Mouse (Mus musculus) intestine, embryonic 16.5 days (tissue): ENCODE measurements at regions not wholly inside any gene's neighbourhood (a gene's known extent, or its start where the extent isn't known, plus 50 kb on each side); places are given as distances from the start of the nearest gene placed in this dataset.

Experiments
- ATAC-seq: fragments of 200-750 bp; cut with Nextera tagmentation; 2 replicates; pipeline ENCODE4 v1.8.0; 2017; ENCODE audit warnings: moderate TSS enrichment, moderate library complexity
- H3K27ac ChIP-seq: fragments of 300-500 bp; sonication (generic); 2 replicates; pipeline ENCODE4 v1.5.1; 2014; ENCODE audit warnings: mild to moderate bottlenecking, low read length
- H3K27me3 ChIP-seq: fragments of 300-500 bp; sonication (generic); replicated peaks from 2 replicates; pipeline ENCODE4 v1.6.1; 2014; ENCODE audit warnings: low read length, control low read depth, mixed read lengths; ENCODE audit not compliant: control insufficient read depth, insufficient read depth
- H3K36me3 ChIP-seq: fragments of 300-500 bp; sonication (generic); 2 replicates; pipeline ENCODE4 v1.6.1; 2014; ENCODE audit warnings: low read length, control low read depth; ENCODE audit not compliant: control insufficient read depth, insufficient read depth
- H3K4me1 ChIP-seq: fragments of 300-500 bp; sonication (generic); 2 replicates; pipeline ENCODE4 v1.6.1; 2014; ENCODE audit warnings: low read length, control low read depth, mixed read lengths; ENCODE audit not compliant: control insufficient read depth, insufficient read depth
- H3K4me2 ChIP-seq: fragments of 300-500 bp; sonication (generic); 2 replicates; pipeline ENCODE4 v1.6.1; 2014; ENCODE audit warnings: low read depth, low read length, control low read depth
- H3K4me3 ChIP-seq: fragments of 300-500 bp; sonication (generic); 2 replicates; pipeline ENCODE4 v1.5.1; 2014; ENCODE audit warnings: mild to moderate bottlenecking, low read length
- H3K9ac ChIP-seq: fragments of 300-500 bp; sonication (generic); 2 replicates; pipeline ENCODE4 v1.6.1; 2014; ENCODE audit warnings: low read depth, low read length
- H3K9me3 ChIP-seq: fragments of 300-500 bp; sonication (generic); 2 replicates; pipeline ENCODE4 v1.6.1; 2016; ENCODE audit warnings: low read length, control low read depth; ENCODE audit not compliant: control insufficient read depth
- WGBS: fragments of 180-500 bp; shearing (Covaris S2); extraction: QIAGEN DNeasy Blood & Tissue Kit; methylation state at CpG from one replicate; pipeline ENCODE4 v1.1.7; 2014; 5-methylcytosine and 5-hydroxymethylcytosine counted together

GRCm38 (mm10) chr13:118193951-118194696 lies 192.3 kb upstream of the B430218F22Rik start:
- peak; percentile 99 for ATAC-seq
- Histone ChIP-seq H3K4me3 (no peak overlapping the region), H3K27me3 (no peaks in the 10 kb centered on the region), H3K4me2 (no peak overlapping the region), H3K27ac (peak overlapping the region; percentile 77), H3K9me3 (no peaks in the 10 kb centered on the region), H3K9ac (no peak overlapping the region), H3K4me1 (no peaks in the 10 kb centered on the region), H3K36me3 (no peaks in the 10 kb centered on the region)
- 41% methylated on average over 4 of the region's 4 CpGs for WGBS

GRCm38 (mm10) chr13:118208146-118208545 lies 178.3 kb upstream of the B430218F22Rik start:
- Histone ChIP-seq H3K36me3 (no peaks in the 10 kb centered on the region), H3K9me3 (no peaks in the 10 kb centered on the region), H3K4me1 (no peaks in the 10 kb centered on the region), H3K9ac (no peak overlapping the region), H3K27me3 (no peaks in the 10 kb centered on the region), H3K4me3 (no peak overlapping the region), H3K27ac (no peak overlapping the region), H3K4me2 (no peak overlapping the region)
- no peak for ATAC-seq

- H3K36me3 ChIP-seq = no peaks in the 10 kb centered on the region
- whole genome bisulfite sequencing = 30% methylated on average over 3 of the region's 3 CpGs
- H3K9me3 ChIP-seq = no peaks in the 10 kb centered on the region
- no peak overlapping the region for H3K9ac ChIP-seq
- no peak overlapping the region for H3K4me2 ChIP-seq
- ATAC-seq = no peak
- H3K27ac ChIP-seq = no peak overlapping the region
- no peaks in the 10 kb centered on the region for H3K27me3 ChIP-seq
- H3K4me1 ChIP-seq = no peaks in the 10 kb centered on the region
- no peak overlapping the region for H3K4me3 ChIP-seq
Measured at GRCm38 (mm10) chr13:118227354-118227753, 159.1 kb upstream of the B430218F22Rik start.

GRCm38 (mm10) chr13:118237968-118238367 lies 148.5 kb upstream of the B430218F22Rik start:
- H3K36me3 ChIP-seq = no peaks in the 10 kb centered on the region
- no peak overlapping the region for H3K27ac ChIP-seq
- H3K4me2 ChIP-seq = no peak overlapping the region
- H3K4me3 ChIP-seq = no peak overlapping the region
- no peak overlapping the region for H3K9ac ChIP-seq
- H3K4me1 ChIP-seq = no peaks in the 10 kb centered on the region
- no peaks in the 10 kb centered on the region for H3K27me3 ChIP-seq
- no peaks in the 10 kb centered on the region for H3K9me3 ChIP-seq
- WGBS = 88% methylated on average over 1 of the region's 1 CpGs
- ATAC-seq = no peak

DNA sequence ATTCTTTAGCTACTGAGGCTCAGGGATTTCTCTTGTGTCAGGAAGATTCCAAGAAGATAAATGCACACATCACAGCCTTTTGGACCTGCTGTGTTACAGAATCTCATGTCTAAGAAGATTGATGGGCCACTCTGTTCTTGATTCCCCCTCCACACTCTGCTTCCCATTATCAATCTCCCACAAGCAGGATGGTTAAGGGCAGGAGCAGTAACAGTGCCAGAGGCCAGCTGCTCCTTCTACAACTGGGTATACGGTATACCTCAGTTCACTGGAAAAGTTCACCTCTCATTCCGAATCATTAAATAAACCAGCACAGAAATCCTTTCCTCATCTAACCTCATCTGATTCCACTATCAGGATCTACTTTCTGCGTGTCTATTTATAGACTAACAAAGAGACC lies 141.8 kb upstream of the B430218F22Rik start:
- Histone ChIP-seq H3K9ac (no peak overlapping the region), H3K36me3 (no peaks in the 10 kb centered on the region), H3K27ac (no peak overlapping the region), H3K4me3 (no peak overlapping the region), H3K4me1 (no peaks in the 10 kb centered on the region), H3K4me2 (no peak overlapping the region), H3K9me3 (no peaks in the 10 kb centered on the region), H3K27me3 (no peaks in the 10 kb centered on the region)
- 82% methylated on average over 3 of the region's 3 CpGs for WGBS
- no peak for ATAC-seq

DNA sequence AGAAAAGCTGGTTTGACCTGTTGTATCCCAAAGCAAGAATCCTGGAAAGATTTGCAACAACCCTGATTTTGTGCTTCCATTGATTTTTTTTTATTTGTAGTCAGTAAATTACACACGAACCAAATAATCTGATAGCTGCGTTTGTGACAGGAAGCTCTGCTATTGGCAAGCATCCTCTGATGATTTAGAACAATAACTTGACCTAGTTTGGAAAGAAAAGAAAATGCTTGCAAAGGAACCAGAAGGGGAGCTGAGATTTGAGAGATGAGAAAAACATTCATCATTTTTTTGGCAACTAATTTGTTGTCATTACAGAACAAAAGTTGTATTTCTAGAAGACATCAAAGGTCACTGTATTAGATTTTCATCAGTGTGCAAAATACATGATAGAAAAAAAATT lies 140.9 kb upstream of the B430218F22Rik start:
- no peak overlapping the region for H3K4me3 ChIP-seq
- no peak overlapping the region for H3K9ac ChIP-seq
- H3K4me2 ChIP-seq = no peak overlapping the region
- H3K27ac ChIP-seq = no peak overlapping the region
- 60% methylated on average over 2 of the region's 2 CpGs for WGBS
- H3K27me3 ChIP-seq = no peaks in the 10 kb centered on the region
- H3K9me3 ChIP-seq = no peaks in the 10 kb centered on the region
- ATAC-seq = no peak
- no peaks in the 10 kb centered on the region for H3K4me1 ChIP-seq
- no peaks in the 10 kb centered on the region for H3K36me3 ChIP-seq

DNA sequence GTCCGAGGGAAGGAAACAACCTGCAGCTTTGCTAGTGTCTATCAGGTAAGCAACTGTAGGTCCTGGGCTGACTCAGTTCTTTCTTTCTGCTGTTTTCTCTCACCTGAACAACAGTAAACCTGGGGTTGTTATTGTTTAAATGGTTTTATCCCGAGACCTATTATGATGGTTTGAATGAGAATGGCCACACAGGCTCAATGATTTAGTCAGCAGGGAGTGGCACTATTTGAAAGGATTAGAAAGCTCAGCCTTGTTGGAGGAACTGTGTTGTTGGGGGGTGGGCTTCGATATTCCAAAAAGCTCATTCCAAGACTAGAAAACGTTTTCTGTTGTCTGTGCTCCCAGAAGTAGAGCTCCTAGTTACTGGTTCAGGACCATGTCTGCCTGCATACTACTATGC lies 126.8 kb upstream of the B430218F22Rik start:
- no peak for ATAC-seq
- WGBS = 64% methylated on average over 4 of the region's 4 CpGs
- no peak overlapping the region for H3K4me2 ChIP-seq
- no peaks in the 10 kb centered on the region for H3K36me3 ChIP-seq
- no peaks in the 10 kb centered on the region for H3K27me3 ChIP-seq
- no peak overlapping the region for H3K27ac ChIP-seq
- no peak overlapping the region for H3K9ac ChIP-seq
- H3K4me3 ChIP-seq = no peak overlapping the region
- H3K9me3 ChIP-seq = no peaks in the 10 kb centered on the region
- no peaks in the 10 kb centered on the region for H3K4me1 ChIP-seq

- 55% methylated on average over 4 of the region's 4 CpGs for WGBS
- no peak overlapping the region for H3K9ac ChIP-seq
- ATAC-seq = no peak
- no peaks in the 10 kb centered on the region for H3K9me3 ChIP-seq
- no peaks in the 10 kb centered on the region for H3K27me3 ChIP-seq
- no peaks in the 10 kb centered on the region for H3K36me3 ChIP-seq
- H3K4me3 ChIP-seq = no peak overlapping the region
- H3K4me2 ChIP-seq = no peak overlapping the region
- no peak overlapping the region for H3K27ac ChIP-seq
- H3K4me1 ChIP-seq = no peaks in the 10 kb centered on the region
Measured at GRCm38 (mm10) chr13:118262971-118263370, 123.5 kb upstream of the B430218F22Rik start.

- no peak for ATAC-seq
Measured at GRCm38 (mm10) chr13:118265763-118266520, 120.5 kb upstream of the B430218F22Rik start.

More at GRCm38 (mm10) chr13:118265763-118266520, 120.5 kb upstream of the B430218F22Rik start:
- H3K4me1 ChIP-seq = no peaks in the 10 kb centered on the region
- no peak overlapping the region for H3K4me3 ChIP-seq
- H3K9me3 ChIP-seq = no peaks in the 10 kb centered on the region
- 86% methylated on average over 8 of the region's 8 CpGs for WGBS
- H3K4me2 ChIP-seq = no peak overlapping the region
- no peak overlapping the region for H3K9ac ChIP-seq
- H3K27ac ChIP-seq = no peak overlapping the region
- no peaks in the 10 kb centered on the region for H3K36me3 ChIP-seq
- no peaks in the 10 kb centered on the region for H3K27me3 ChIP-seq
